Comparison of ENCODE assay signal across 22 mouse cellular contexts in the genomic region with DNA sequence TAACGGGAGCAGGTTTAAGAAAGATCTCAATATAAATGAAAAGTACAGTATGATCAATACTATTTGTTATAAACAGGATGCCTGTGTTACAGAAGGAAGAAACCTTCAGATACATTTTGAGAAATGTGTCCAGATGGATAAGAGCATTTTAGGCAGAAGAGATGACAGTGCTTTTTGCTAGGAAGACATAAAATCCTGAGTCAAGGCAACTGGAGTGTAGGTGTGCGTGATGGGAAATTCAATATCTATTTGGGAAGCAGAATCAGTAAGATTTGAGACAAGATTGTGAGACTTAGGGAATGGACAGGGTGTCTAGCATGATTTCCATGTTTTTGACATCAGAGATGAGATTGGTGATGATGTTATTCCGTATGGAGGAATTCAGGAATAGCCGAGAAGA. TPM values are rescaled to one million over a fixed set of nuclear protein-coding genes. Genes with fewer than 3 reads are reported as not detected.
DNase-seq lines count a peak whose midpoint lies in the region; ATAC-seq lines count a peak whose summit lies in the region.
"Had no signal": no experiment of that assay in that cellular context is flagged by ENCODE, and none has a peak within 500 bp of the region (broad histone marks: within the 10 kb centered on the region; RNA-seq: fewer than 3 reads in every experiment).

No protein-coding gene starts in this region.

- no peaks in the 10 kb centered on the region for H3K9me3 ChIP-seq in liver, embryonic 11.5 days (ENCODE audit: control insufficient read depth, low read length)

- H3K4me2 ChIP-seq in liver, embryonic 11.5 days: no peak overlapping the region

- H3K27ac ChIP-seq in liver, embryonic 11.5 days (ENCODE audit: low read depth, low read length): no peak overlapping the region

- no peak overlapping the region for H3K4me3 ChIP-seq in liver, embryonic 11.5 days (ENCODE audit: low read depth, low read length)

- peak; percentile 91 for ATAC-seq in frontal cortex, adult (ENCODE audit: low TSS enrichment)
- ATAC-seq in liver, embryonic 11.5 days (replicated peaks; ENCODE audit: low FRiP score): no peak
- ATAC-seq: activated CD4-positive, CD25-positive, alpha-beta regulatory T cell, adult 4 months; CD4-positive, CD25-positive, alpha-beta regulatory T cell, adult 4 months; Patski had no signal

- 83% methylated on average over 4 of the region's 4 CpGs for WGBS in liver, embryonic 11.5 days

- no peak overlapping the region for H3K9ac ChIP-seq in liver, embryonic 11.5 days (ENCODE audit: low read depth, low read length)

- DNase-seq in frontal cortex, postnatal 14 days (ENCODE audit: low spot score in 2 of 2): no peak
- DNase-seq in brain, adult 2 months (ENCODE audit: low read depth, low spot score): peak; percentile 59
- peak; percentile 35 for DNase-seq in telencephalon, adult 2 months (ENCODE audit: low read depth, low spot score)
- DNase-seq in liver, embryonic 11.5 days (ENCODE audit: low spot score): no peak
- no peak for DNase-seq in kidney, adult 9 months
- DNase-seq: adrenal gland, adult 2 months; adrenal gland, adult 8-10 months; adrenal gland, postnatal 10 days; adrenal gland, postnatal 14 days; adrenal gland, postnatal 25 days; adrenal gland, postnatal 36 days; B cell, adult 2 months; cerebellum, adult 11 months; cerebellum, adult 11-12 months; cerebellum, adult 18-20 months; cerebellum, adult 2 months had no signal

- no peaks in the 10 kb centered on the region for H3K4me1 ChIP-seq in liver, embryonic 11.5 days (replicated peaks; ENCODE audit: control insufficient read depth, insufficient read depth, low read length)

- no peaks in the 10 kb centered on the region for H3K36me3 ChIP-seq in liver, embryonic 11.5 days (ENCODE audit: control insufficient read depth, insufficient read depth, low read length)
- H3K36me3 ChIP-seq: G1E had no signal

- H3K27me3 ChIP-seq in liver, embryonic 11.5 days (replicated peaks; ENCODE audit: control insufficient read depth, insufficient read depth, low read length): no peaks in the 10 kb centered on the region
- H3K27me3 ChIP-seq: CH12.LX, Patski had no signal

RNA-seq across cellular contexts. Expression of a gene that starts 22.8 kb away (rescaled TPM):
- polyA plus RNA-seq in liver, embryonic 11.5 days (2014; fragmentation: Nextera tagmentation; extraction: Ambion mirVana): 67.4 and 71.9 TPM in 2 replicates

Comparison
In these comparisons a context has a peak if more than half of its experiments do, and no peak if none do; other contexts are left out.
1. DNase-seq: peak in brain, adult 2 months (single experiment) and telencephalon, adult 2 months (single experiment); none in frontal cortex, postnatal 14 days (0 of 2), liver, embryonic 11.5 days (single experiment) and kidney, adult 9 months (single experiment).